Mouse (Mus musculus) MEL-GATA-1-ER (cell line): ENCODE data around the gene Naa30.
"Not testable (repeated sequence)": the region's sequence is repeated elsewhere in the genome, so short reads cannot be mapped to it uniquely, and the experiment has no call there.

Source experiments
- DNase-seq: peaks from one replicate; pipeline ENCODE4 v3.0.0-alpha.2; 2012; ENCODE audit warnings: low read depth; ENCODE audit errors: extremely low read depth

Naa30 gene

GRCm38 (mm10) chr14:49171867-49172581 is at the start of gene Naa30:
Naa30 (plus strand) TSS chr14:49172226.
- DNase-seq = peak; percentile 83

GRCm38 (mm10) chr14:49127162-49127779 is 44.8 kb upstream of the Naa30 start:
- no peak for DNase-seq

- no peak for DNase-seq
Observed at GRCm38 (mm10) chr14:49128544-49129263, 43.3 kb upstream of the Naa30 start.

GRCm38 (mm10) chr14:49132391-49132790 is 39.6 kb upstream of the Naa30 start:
- no peak for DNase-seq

- DNase-seq = no peak
Observed at GRCm38 (mm10) chr14:49138171-49138570, 33.9 kb upstream of the Naa30 start.

- no peak for DNase-seq
Observed at GRCm38 (mm10) chr14:49140756-49141155, 31.3 kb upstream of the Naa30 start.

- peak; percentile 51 for DNase-seq
Observed at GRCm38 (mm10) chr14:49153801-49154200, 18.2 kb upstream of the Naa30 start.

GRCm38 (mm10) chr14:49155572-49155971 is 16.5 kb upstream of the Naa30 start:
- no peak for DNase-seq

- DNase-seq = no peak
Observed at GRCm38 (mm10) chr14:49158143-49158925, 13.7 kb upstream of the Naa30 start.

GRCm38 (mm10) chr14:49171286-49171685 is 740 bp upstream of the Naa30 start:
- no peak for DNase-seq

- DNase-seq = no peak
Observed at GRCm38 (mm10) chr14:49172582-49172988, 559 bp downstream of the Naa30 start.

- no peak for DNase-seq
Observed at GRCm38 (mm10) chr14:49173290-49174135, 1.5 kb downstream of the Naa30 start.

GRCm38 (mm10) chr14:49179736-49180135 is 7.7 kb downstream of the Naa30 start:
- no peak for DNase-seq

GRCm38 (mm10) chr14:49186270-49186669 is 14.2 kb downstream of the Naa30 start:
- DNase-seq = no peak

GRCm38 (mm10) chr14:49197031-49197527 is 25.1 kb downstream of the Naa30 start:
- no peak for DNase-seq

- DNase-seq = no peak
Observed at GRCm38 (mm10) chr14:49201073-49201778, 29.2 kb downstream of the Naa30 start.

- DNase-seq = peak; percentile 7
Observed at GRCm38 (mm10) chr14:49210215-49210614, 38.2 kb downstream of the Naa30 start.

- no peak for DNase-seq
Observed at GRCm38 (mm10) chr14:49218677-49219076, 46.7 kb downstream of the Naa30 start.

- not testable (repeated sequence) for DNase-seq
Observed at GRCm38 (mm10) chr14:49219466-49220022, 47.5 kb downstream of the Naa30 start.
